Mouse (Mus musculus): ENCODE measurements around the gene Btbd18.

DNA sequence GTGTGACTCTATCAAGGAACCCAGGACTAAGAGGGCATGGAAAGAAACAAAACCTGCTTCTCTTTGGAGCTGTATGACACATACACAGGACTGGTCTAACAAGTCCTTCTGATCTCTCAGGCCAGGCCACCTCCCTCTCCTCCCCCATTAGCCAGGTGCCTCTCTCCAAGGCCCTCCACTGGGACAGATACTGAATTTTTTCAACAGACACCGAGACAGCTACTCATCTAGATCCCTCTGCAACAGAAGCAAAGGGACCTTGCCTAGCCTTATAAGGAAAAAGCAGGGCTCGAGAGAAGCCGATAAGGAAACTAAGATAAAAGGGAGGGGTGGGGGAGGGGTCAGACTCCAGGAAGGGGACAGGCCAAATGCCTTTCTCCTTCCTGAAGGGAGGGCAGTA lies 25.9 kb upstream of the Btbd18 start:
- no peak for TF ChIP-seq CTCF (IDR thresholded peaks at IDR 0.05; ENCODE audit: control insufficient read depth, insufficient read depth, low read length)
- no peak for TF ChIP-seq POLR2A (IDR thresholded peaks at IDR 0.05; ENCODE audit: borderline replicate concordance, control insufficient read depth, low read depth, low read length)

Measured in bone marrow, adult 2 months (tissue).